Mouse (Mus musculus) heart, embryonic 16.5 days (tissue): ENCODE results near the gene Scn4a. TPM values are rescaled to one million over a fixed set of nuclear protein-coding genes. Genes with fewer than 3 reads are reported as not detected.

ENCODE experiments used
- ATAC-seq: fragments of 200-750 bp; cut with Nextera tagmentation; replicated peaks from 2 replicates; pipeline ENCODE4 v1.8.0; 2017; ENCODE audit warnings: moderate number of reproducible peaks; ENCODE audit not compliant: insufficient read depth, low FRiP score; ENCODE audit errors: extremely low read depth
- H3K27ac ChIP-seq: fragments of 300-500 bp; sonication (generic); 2 replicates; pipeline ENCODE4 v1.5.1; 2014; ENCODE audit warnings: mild to moderate bottlenecking, low read length, control low read depth, moderate library complexity
- H3K27me3 ChIP-seq: fragments of 300-500 bp; sonication (generic); 2 replicates; pipeline ENCODE4 v1.6.1; 2014; ENCODE audit warnings: low read length, mixed read lengths; ENCODE audit not compliant: control insufficient read depth, insufficient read depth
- H3K36me3 ChIP-seq: fragments of 300-500 bp; sonication (generic); 2 replicates; pipeline ENCODE4 v1.6.1; 2014; ENCODE audit not compliant: control insufficient read depth, insufficient read depth
- H3K4me1 ChIP-seq: fragments of 300-500 bp; sonication (generic); 2 replicates; pipeline ENCODE4 v1.6.1; 2014; ENCODE audit warnings: low read length, mixed read lengths; ENCODE audit not compliant: control insufficient read depth, insufficient read depth
- H3K4me2 ChIP-seq: fragments of 300-500 bp; sonication (generic); 2 replicates; pipeline ENCODE4 v1.6.1; 2014; ENCODE audit warnings: low read depth, mild to moderate bottlenecking, control low read depth, low read length
- H3K4me3 ChIP-seq: fragments of 300-500 bp; sonication (generic); 2 replicates; pipeline ENCODE4 v1.5.1; 2014; ENCODE audit warnings: mild to moderate bottlenecking, control low read depth, low read length
- H3K9ac ChIP-seq: fragments of 300-500 bp; sonication (generic); 2 replicates; pipeline ENCODE4 v1.6.1; 2014; ENCODE audit warnings: low read length, control low read depth
- H3K9me3 ChIP-seq: fragments of 300-500 bp; sonication (generic); replicated peaks from 2 replicates; pipeline ENCODE4 v1.6.1; 2016; ENCODE audit warnings: low read length; ENCODE audit not compliant: control insufficient read depth
- WGBS: fragments of 180-500 bp; shearing (Covaris S2); extraction: QIAGEN DNeasy Blood & Tissue Kit; methylation state at CpG from one replicate; pipeline ENCODE4 v1.1.7; 2014; 5-methylcytosine and 5-hydroxymethylcytosine counted together
- polyA plus RNA-seq: library from polyadenylated mRNA; unstranded; fragments of >200 nt; fragmentation: Nextera tagmentation; extraction: Ambion mirVana; gene quantifications from 2 replicates; pipeline ENCODE4 v1.2.1, GENCODE M21; 2015

The Scn4a gene
- polyA plus RNA-seq, 1 experiment from 2014 or later: 0.09 TPM

DNA sequence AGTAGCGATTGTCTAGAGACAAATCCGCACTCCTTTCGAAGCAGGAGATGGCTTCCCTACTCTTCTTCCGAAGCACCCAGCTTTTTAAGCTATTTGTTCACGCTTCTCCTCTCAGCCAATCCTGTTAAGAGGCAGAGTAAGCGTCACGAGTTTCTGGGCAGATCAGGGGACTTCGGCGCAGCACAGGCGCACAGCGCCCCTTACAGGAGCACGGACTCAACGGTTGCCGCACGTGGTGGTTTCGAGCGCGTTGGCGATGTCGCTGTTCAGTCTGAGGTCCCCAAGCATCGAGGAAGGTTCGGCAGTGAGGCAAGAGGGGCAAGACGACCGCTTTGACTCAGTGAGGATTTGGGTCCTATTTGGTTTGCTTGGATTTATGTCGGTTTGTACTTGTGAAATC lies 76.6 kb downstream of the Scn4a start, which contains the start of gene Tcam1:
Gene Tcam1, plus strand, starts transcription at position 219 of the 400 bp plus-strand sequence.
- Histone ChIP-seq H3K36me3 (no peaks in the 10 kb centered on the region), H3K27me3 (no peaks in the 10 kb centered on the region), H3K9me3 (no peaks in the 10 kb centered on the region), H3K4me3 (peak within 1 kb of the TSS; percentile 20), H3K9ac (peak within 1 kb of the TSS; percentile 40; the same call in 1 of the 2 replicates), H3K4me1 (peaks cover 12% of the 10 kb centered on the region), H3K4me2 (peak within 1 kb of the TSS; percentile 62), H3K27ac (no peak within 1 kb of the TSS)
- WGBS: 5% methylated on average over 25 of the region's 25 CpGs
- ATAC-seq: no peak

DNA sequence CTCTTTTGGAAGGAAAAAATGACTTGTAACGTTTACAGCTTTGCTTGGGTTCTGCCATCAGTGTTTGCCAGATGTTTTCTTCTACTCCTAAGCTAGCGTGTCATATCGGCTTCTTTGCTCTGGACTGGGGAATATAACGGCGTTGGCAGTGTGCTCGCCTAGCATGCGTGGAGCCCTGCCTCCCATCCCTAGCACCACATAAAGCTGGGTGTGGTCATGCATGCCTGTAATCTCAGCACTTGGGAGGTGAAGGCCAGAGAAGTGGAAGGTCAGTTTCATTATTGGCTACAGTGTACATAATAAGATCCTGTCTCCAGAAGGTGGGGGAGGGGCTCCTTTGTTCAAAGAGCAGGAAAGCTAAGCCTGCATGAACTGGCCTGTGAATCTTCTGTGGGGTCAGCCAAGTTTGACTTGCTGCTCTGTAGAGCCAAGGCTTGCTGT lies 78.1 kb downstream of the Scn4a start:
- H3K9me3 ChIP-seq: no peaks in the 10 kb centered on the region
- WGBS: 65% methylated on average over 7 of the region's 7 CpGs
- no peak overlapping the region for H3K4me3 ChIP-seq
- no peak overlapping the region for H3K4me2 ChIP-seq
- no peak overlapping the region for H3K9ac ChIP-seq
- H3K27ac ChIP-seq: peak overlapping the region; percentile 5; the same call in 1 of the 2 replicates
- no peaks in the 10 kb centered on the region for H3K36me3 ChIP-seq
- no peaks in the 10 kb centered on the region for H3K27me3 ChIP-seq
- ATAC-seq: no peak
- peaks cover 20% of the 10 kb centered on the region for H3K4me1 ChIP-seq

DNA sequence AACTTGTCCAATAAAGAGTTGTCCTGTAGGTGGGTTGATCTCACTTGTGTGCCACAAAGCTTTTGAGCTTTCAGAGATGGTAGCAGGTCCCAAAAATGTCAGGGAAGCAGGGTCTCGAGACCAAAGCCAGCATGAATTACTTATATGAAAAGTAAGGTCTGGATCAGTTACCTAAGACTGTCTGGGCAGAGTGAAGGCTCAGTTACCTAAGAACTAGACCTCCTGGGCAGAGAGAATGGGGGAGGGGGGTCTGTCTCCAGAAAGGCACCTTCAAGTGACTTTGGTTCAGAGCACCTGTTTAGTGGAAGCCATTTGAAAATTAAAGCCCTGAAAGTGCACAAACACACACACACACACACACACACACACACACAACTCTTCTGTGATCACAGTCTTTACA lies 78.7 kb downstream of the Scn4a start:
- Histone ChIP-seq H3K27me3 (no peaks in the 10 kb centered on the region), H3K9ac (no peak overlapping the region), H3K36me3 (no peaks in the 10 kb centered on the region), H3K9me3 (no peaks in the 10 kb centered on the region), H3K4me1 (peaks cover 20% of the 10 kb centered on the region), H3K4me2 (no peak overlapping the region), H3K27ac (peak overlapping the region; percentile 7; the same call in 1 of the 2 replicates), H3K4me3 (no peak overlapping the region)
- ATAC-seq: no peak
- 85% methylated on average over 1 of the region's 1 CpGs for WGBS

DNA sequence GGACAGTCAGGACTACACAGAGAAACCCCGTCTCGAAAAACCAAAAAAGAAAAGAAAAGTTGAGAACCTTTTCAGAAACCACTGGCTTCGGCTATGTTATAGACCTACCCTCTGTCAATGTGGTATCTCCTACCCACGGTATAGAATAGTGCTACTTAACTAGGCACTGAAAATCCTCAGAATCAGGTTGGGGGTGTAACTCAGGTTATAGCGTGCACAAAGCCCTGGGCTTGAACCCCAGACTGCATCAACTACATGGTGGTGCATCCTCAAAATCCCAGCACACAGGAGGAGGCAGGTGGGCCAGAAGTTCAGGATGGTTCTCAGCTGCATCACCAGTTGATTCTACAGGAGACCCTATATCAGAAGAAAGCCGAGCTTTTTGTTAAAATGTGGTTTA lies 79.3 kb downstream of the Scn4a start:
- no peaks in the 10 kb centered on the region for H3K36me3 ChIP-seq
- 95% methylated on average over 6 of the region's 6 CpGs for WGBS
- no peak for ATAC-seq
- H3K4me1 ChIP-seq: peaks cover 25% of the 10 kb centered on the region
- no peak overlapping the region for H3K4me3 ChIP-seq
- H3K4me2 ChIP-seq: peak overlapping the region; percentile 85; the same call in 1 of the 2 replicates
- no peak overlapping the region for H3K9ac ChIP-seq
- no peaks in the 10 kb centered on the region for H3K9me3 ChIP-seq
- peak overlapping the region; percentile 7; the same call in 1 of the 2 replicates for H3K27ac ChIP-seq
- no peaks in the 10 kb centered on the region for H3K27me3 ChIP-seq

DNA sequence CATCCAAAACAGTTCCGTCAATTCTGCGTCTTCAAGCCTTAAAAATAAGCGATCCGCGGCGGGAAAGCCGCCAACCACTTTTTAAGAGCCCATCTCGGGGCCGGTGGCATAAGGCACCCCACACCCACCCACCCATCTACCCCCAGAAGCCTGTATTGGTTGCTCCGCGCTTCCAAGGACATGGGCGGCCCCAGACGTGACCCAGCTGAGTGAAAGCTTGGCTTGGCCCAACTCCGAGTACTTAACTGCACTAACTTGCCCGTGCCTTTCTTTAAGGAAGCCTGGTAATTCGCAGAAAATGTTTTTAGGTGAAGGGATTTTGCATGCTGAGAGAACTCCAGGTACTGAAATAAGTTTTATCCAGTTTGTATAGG lies 79.8 kb downstream of the Scn4a start:
- WGBS: 14% methylated on average over 16 of the region's 16 CpGs
- no peaks in the 10 kb centered on the region for H3K9me3 ChIP-seq
- peak overlapping the region; percentile 85 for H3K4me2 ChIP-seq
- peak overlapping the region; percentile 75 for H3K9ac ChIP-seq
- peak; percentile 6; the same call in 1 of the 2 replicates for ATAC-seq
- H3K27me3 ChIP-seq: no peaks in the 10 kb centered on the region
- no peaks in the 10 kb centered on the region for H3K36me3 ChIP-seq
- peak overlapping the region; percentile 98 for H3K4me3 ChIP-seq
- peak overlapping the region; percentile 86 for H3K27ac ChIP-seq
- H3K4me1 ChIP-seq: peaks cover 30% of the 10 kb centered on the region

DNA sequence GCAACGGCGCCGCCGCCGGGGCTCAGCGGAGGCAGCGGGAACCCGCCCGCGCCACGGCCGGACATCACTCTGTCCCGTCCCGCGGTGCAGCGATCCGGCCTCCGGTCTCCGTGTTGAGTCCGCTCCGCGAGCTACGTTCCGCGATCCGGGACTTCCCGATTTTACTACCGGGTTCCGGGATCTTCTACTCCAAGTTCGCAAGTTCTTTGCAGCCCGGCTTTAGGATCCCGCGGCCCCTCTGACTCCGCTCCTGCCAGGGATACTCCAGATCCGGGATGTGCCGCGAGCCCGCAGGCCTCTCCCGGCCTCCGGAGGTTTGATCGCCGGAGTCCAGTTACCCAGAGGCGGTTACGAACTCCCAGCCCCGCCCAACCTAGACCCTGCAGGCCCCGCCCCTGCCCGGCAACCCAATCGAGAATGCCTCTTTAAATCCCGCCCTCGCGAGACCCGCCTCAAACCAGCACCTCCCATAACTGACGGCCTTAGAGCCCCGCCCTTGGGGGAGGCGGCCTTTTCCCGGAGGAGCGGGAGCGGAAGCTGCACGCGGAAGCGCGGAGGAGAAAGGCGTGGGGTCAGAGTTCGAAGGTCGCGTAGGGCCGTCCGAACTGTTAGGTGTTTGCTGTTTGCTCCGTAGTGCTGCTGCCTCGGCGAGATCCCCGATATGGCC lies 80.3 kb downstream of the Scn4a start, which contains the start of gene Smarcd2:
Gene Smarcd2, minus strand, starts transcription at position 329 of the 667 bp plus-strand sequence.
- Histone ChIP-seq H3K4me1 (peaks cover 32% of the 10 kb centered on the region), H3K36me3 (no peaks in the 10 kb centered on the region), H3K4me2 (peak within 1 kb of the TSS; percentile 85), H3K9me3 (no peaks in the 10 kb centered on the region), H3K27me3 (no peaks in the 10 kb centered on the region), H3K4me3 (peak within 1 kb of the TSS; percentile 98), H3K9ac (peak within 1 kb of the TSS; percentile 98), H3K27ac (peak within 1 kb of the TSS; percentile 94)
- peak; percentile 94 for ATAC-seq
- WGBS: under 1% methylated on average over 72 of the region's 72 CpGs

DNA sequence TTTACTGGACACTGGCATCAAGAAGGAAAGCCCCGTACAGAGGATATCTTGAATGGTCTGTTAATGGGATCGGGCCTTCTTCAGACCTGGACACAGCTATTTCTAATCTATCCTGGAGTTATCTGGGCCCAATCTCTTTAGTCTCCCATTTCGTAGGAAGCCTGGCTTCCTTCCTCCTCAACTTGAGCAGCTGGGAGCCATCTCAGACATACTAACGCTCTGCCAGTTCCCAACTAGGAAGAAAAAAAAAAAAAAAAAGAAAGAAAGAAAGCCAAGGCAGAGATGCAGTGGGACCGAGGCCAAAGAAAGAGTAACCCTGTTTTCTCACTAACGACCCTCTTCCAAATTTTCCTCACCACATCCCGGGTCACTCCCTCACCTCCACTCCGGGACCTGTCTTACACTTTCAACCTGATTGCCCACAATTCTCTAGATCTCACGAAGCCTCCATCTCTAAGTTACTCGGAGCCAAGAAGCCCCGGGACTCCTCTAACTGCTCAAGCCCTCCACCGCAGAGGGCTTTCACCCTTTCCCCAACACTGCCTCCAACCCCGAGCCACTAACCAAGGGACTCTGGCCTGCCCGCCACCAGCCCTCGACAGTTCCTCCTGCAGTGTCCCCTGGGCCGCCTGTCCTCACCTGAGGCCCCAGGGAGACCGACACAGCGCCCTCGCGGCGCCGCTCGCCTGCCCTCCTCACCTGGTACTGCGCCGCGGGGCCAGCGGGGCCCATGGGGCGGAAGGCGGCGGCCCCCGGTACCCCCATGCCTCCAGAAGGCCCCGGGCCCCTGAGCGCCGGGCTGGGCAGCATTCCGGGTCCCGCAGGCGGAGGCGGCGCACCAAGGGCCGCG lies 81.1 kb downstream of the Scn4a start:
- WGBS: under 1% methylated on average over 41 of the region's 41 CpGs
- H3K4me3 ChIP-seq: peak overlapping the region; percentile 98
- H3K9ac ChIP-seq: peak overlapping the region; percentile 98
- H3K4me2 ChIP-seq: peak overlapping the region; percentile 83
- H3K27me3 ChIP-seq: no peaks in the 10 kb centered on the region
- peak; percentile 31 for ATAC-seq
- H3K36me3 ChIP-seq: no peaks in the 10 kb centered on the region; the same call in 1 of the 2 replicates
- H3K9me3 ChIP-seq: no peaks in the 10 kb centered on the region
- H3K4me1 ChIP-seq: peaks cover 32% of the 10 kb centered on the region
- H3K27ac ChIP-seq: peak overlapping the region; percentile 94

DNA sequence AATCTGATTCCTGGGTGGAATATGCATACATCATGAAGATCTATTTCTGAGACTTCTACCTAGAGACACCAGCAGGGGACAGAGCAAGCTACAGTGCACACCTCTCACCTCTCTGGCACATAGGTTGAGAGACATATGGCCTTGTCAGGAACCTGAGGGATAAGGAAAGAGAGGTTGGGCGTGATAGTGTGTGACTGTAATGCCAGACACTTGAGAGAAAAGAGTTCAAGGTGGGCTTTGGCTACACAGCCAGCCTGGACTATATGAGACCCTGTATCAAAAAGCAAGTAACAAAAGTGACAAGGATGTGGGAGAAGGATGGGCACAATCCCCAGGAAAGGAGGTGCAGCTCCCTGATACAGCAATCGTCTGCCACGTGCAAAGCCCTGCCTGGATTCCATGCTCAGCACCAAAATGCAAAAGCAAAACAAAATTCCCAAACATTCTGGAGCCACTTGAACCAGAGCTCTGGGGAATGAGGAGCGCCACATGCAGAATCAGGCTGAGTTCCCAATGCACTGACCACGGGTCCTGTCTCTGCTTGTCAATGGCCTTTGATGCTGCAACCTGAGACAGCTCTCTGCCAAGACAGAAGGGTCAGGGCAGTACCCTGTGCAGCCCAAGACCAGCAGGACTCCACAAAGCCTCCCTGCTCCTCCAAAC lies 81.8 kb downstream of the Scn4a start:
- H3K4me3 ChIP-seq: peak overlapping the region; percentile 98
- H3K27me3 ChIP-seq: no peaks in the 10 kb centered on the region
- H3K9ac ChIP-seq: peak overlapping the region; percentile 98
- peak overlapping the region; percentile 94 for H3K27ac ChIP-seq
- H3K36me3 ChIP-seq: peaks cover 7% of the 10 kb centered on the region
- 27% methylated on average over 5 of the region's 5 CpGs for WGBS
- H3K4me1 ChIP-seq: peaks cover 29% of the 10 kb centered on the region
- H3K9me3 ChIP-seq: no peaks in the 10 kb centered on the region
- ATAC-seq: no peak
- peak overlapping the region; percentile 83 for H3K4me2 ChIP-seq
